Mouse (Mus musculus) heart, embryonic 10.5 days (tissue): ENCODE measurements at regions not wholly inside any gene's neighbourhood (a gene's known extent, or its start where the extent isn't known, plus 50 kb on each side); places are given as distances from the start of the nearest gene placed in this dataset.
"Not testable (repeated sequence)": the region's sequence is repeated elsewhere in the genome, so short reads cannot be mapped to it uniquely, and the experiment has no call there.

ENCODE experiments used
- DNase-seq: peaks from one replicate; pipeline ENCODE4 v3.0.0-alpha.2; 2017; ENCODE audit warnings: low spot score
- H3K27ac ChIP-seq: fragments of 300-500 bp; sonication (generic); 2 replicates; pipeline ENCODE4 v1.5.1; 2016; ENCODE audit warnings: mild to moderate bottlenecking
- H3K27me3 ChIP-seq: fragments of 300-500 bp; sonication (generic); 2 replicates; pipeline ENCODE4 v1.6.1; 2016; ENCODE audit warnings: mild to moderate bottlenecking; ENCODE audit not compliant: poor library complexity, insufficient read depth, severe bottlenecking
- H3K36me3 ChIP-seq: fragments of 300-500 bp; sonication (generic); 2 replicates; pipeline ENCODE4 v1.6.1; 2016; ENCODE audit warnings: mild to moderate bottlenecking, moderate library complexity
- H3K4me1 ChIP-seq: fragments of 300-500 bp; sonication (generic); 2 replicates; pipeline ENCODE4 v1.6.1; 2016; ENCODE audit warnings: mild to moderate bottlenecking
- H3K4me3 ChIP-seq: fragments of 300-500 bp; sonication (generic); 2 replicates; pipeline ENCODE4 v1.5.1; 2016; ENCODE audit warnings: mild to moderate bottlenecking, moderate library complexity
- H3K9me3 ChIP-seq: fragments of 300-500 bp; sonication (generic); 2 replicates; pipeline ENCODE4 v1.6.1; 2016; ENCODE audit warnings: mild to moderate bottlenecking, moderate library complexity
- whole genome bisulfite sequencing: fragments of 180-500 bp; shearing (Covaris S2); methylation state at CpG from one replicate; pipeline ENCODE4 v1.1.7; 2016; 5-methylcytosine and 5-hydroxymethylcytosine counted together

DNA sequence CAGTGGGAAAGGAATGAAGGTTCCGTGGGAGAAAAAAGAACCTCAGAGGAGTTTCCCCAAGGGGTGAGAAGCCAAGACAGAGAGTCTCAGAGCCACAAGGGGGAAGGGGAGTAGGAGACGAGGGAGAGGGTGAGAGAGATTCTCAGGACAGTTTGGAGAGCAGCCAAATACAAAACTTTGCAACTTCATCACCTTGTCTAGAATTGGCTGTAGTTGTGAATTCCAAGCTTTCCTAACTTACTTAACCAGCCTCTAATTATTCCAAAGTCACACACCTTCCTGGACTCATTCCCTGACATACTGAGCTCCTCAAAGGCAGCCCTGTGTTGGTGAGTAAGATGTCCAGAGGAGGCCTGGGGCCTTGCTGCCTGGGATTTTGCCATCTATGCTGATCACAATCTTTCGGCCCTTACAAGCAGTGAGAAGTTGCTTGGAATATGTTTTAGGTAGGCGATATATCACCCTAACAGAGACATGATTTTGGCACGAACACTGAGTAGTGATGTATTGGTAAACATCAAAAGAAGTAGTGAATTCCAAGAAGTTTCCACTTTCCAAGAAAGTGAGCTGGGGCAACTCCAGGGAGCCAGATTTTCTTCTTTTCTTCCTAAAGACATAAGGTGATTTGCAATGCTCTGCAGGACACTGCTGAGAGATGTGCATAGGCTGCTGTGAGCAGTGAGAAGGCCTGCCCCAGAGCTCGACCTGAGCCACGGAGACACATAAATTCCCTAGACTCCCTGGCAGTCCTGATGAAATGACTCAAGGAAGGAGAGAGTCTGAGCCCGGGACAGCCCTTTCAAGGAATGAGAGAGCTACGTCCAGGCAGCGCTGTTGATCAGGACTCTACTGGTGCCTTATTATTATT lies 106.2 kb upstream of the Slc1a3 start:
- Histone ChIP-seq H3K27ac (no peak overlapping the region), H3K4me1 (no peaks in the 10 kb centered on the region), H3K9me3 (no peaks in the 10 kb centered on the region), H3K27me3 (no peaks in the 10 kb centered on the region), H3K36me3 (no peaks in the 10 kb centered on the region), H3K4me3 (no peak overlapping the region)
- DNase-seq, result no peak
- 70% methylated on average over 10 of the region's 10 CpGs for WGBS

DNA sequence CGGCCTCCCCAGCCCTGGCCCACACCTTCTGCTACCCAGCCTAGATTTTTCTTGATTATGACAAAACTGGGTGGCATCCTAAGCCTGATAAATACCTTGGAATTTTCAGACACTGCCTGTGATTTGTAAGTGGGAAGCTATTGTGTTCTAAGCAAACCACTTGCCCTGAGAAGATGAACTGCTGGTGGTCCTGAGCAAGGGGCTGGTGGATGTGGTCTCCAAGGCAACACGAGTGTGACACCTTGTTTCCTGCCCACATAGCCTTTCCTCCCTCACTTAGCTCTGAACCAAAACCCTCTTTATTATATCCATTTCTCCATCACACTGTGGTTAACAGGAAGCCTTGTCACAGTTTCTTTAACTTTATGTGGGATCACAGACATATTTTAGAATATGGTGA lies 105.4 kb upstream of the Slc1a3 start:
- WGBS, result 54% methylated on average over 2 of the region's 2 CpGs
- Histone ChIP-seq H3K4me3 (no peak overlapping the region), H3K4me1 (no peaks in the 10 kb centered on the region), H3K27me3 (no peaks in the 10 kb centered on the region), H3K27ac (no peak overlapping the region), H3K9me3 (no peaks in the 10 kb centered on the region), H3K36me3 (no peaks in the 10 kb centered on the region)
- no peak for DNase-seq

DNA sequence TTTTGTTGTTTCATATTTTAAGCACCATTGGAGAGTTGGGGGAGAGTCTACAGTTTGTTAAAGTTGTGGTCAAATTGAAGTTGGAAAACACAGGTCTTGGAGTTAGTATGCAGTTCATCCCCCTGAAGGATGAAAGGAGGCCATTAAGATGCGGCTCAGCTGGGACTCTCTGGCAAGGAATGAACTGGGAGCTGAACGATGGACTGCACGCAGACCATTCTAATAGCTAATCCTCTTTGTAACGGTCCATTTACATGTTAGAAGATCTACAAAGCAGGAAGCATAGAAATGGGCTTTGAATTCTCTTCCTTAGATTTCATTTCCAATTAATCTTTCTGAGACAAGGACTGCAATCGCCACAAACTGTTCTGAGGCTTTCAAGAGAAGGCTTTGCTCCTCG lies 104.7 kb upstream of the Slc1a3 start:
- H3K4me3 ChIP-seq, result no peak overlapping the region
- H3K4me1 ChIP-seq, result no peaks in the 10 kb centered on the region
- no peaks in the 10 kb centered on the region for H3K27me3 ChIP-seq
- H3K27ac ChIP-seq, result no peak overlapping the region
- H3K9me3 ChIP-seq, result no peaks in the 10 kb centered on the region
- no peak for DNase-seq
- 80% methylated on average over 6 of the region's 6 CpGs for WGBS
- H3K36me3 ChIP-seq, result no peaks in the 10 kb centered on the region

DNA sequence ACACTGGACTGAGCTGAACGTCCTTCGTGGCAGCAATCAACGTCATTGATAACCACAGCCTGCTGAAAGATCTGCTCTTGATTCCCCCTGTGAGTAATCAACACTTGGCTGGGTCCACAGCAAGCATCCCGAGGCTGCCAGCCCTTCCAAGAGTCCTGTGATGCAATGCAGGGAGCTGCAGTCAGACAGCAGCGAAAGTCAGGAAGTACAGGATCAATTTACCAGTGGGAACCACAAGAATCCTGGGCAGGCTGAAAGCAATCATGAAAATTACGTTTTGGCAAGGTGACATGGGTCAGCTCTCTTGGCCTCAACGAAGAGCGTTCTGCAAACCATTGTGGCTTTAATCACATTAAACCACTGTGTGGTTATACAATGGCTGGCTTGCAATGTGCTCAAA lies 95.8 kb upstream of the Slc1a3 start:
- Histone ChIP-seq H3K36me3 (no peaks in the 10 kb centered on the region), H3K4me3 (no peak overlapping the region), H3K27me3 (no peaks in the 10 kb centered on the region), H3K4me1 (peaks cover 17% of the 10 kb centered on the region), H3K9me3 (no peaks in the 10 kb centered on the region), H3K27ac (no peak overlapping the region)
- peak; percentile 77 for DNase-seq
- WGBS, result 28% methylated on average over 8 of the region's 8 CpGs

DNA sequence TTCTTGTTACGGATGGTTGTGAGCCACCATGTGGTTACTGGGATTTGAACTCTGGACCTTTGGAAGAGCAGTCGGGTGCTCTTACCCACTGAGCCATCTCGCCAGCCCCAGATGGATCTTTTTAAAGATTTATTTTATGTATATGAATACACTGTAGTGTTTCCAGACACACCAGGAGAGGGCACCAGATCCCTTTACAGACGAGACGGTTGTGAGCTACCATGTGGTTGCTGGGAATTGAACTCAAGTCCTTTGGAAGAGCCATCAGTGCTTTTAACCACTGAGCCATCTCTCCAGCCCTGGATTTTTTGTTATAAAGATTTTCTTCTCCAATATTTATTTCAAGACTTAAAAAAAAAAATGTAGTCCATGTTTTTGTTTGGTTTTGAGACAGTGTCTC lies 95.0 kb upstream of the Slc1a3 start:
- 96% methylated on average over 5 of the region's 5 CpGs for WGBS
- H3K27me3 ChIP-seq, DNase-seq, H3K9me3 ChIP-seq, H3K27ac ChIP-seq, H3K36me3 ChIP-seq, H3K4me3 ChIP-seq: not testable (repeated sequence)
- H3K4me1 ChIP-seq, result peaks cover 17% of the 10 kb centered on the region

DNA sequence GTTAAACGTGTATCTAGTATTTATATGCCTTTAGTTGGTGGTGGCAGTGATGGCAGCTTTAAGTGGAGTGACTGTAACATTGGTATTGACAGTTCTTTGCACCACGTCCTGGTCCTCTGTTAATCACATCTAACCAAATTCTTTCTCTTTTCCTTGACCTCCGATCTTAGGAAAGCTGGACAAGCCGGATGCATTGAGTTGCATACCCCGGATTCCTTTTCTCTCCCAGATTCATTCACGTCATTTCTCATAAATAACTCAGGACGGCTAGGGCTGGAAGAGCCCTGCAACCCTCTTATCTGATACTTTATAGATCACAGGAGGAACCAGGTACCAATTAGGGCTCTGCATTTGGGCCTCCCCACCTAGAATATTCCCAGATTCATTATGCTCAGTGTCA lies 91.5 kb upstream of the Slc1a3 start:
- 34% methylated on average over 7 of the region's 7 CpGs for WGBS
- peak overlapping the region; percentile 72 for H3K27ac ChIP-seq
- no peaks in the 10 kb centered on the region for H3K27me3 ChIP-seq
- no peak for DNase-seq
- H3K9me3 ChIP-seq, result no peaks in the 10 kb centered on the region
- H3K36me3 ChIP-seq, result no peaks in the 10 kb centered on the region
- H3K4me1 ChIP-seq, result peaks cover 17% of the 10 kb centered on the region
- no peak overlapping the region for H3K4me3 ChIP-seq

DNA sequence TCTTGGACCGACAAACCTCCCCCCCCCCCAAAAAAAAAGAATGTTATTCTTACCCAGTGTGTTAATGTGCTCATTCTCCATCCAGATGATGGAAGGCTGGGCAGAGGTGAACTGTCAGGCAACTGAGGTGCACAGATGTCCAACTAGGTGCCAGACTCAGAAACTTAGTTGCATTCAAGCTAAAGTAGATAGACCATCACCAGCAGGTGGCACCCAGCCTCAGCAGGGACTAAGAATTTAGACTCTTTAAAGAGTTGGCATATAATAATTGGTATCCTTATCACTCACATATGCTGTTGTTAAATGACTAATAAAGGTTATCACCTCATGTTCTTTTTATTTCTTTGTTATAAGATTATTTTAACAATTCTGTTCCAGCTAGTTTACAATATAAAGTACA lies 86.5 kb upstream of the Slc1a3 start:
- WGBS, result 95% methylated on average over 1 of the region's 1 CpGs
- H3K27ac ChIP-seq, result no peak overlapping the region
- H3K4me3 ChIP-seq, result no peak overlapping the region
- H3K36me3 ChIP-seq, result no peaks in the 10 kb centered on the region
- H3K4me1 ChIP-seq, result peaks cover 5% of the 10 kb centered on the region
- no peak for DNase-seq
- no peaks in the 10 kb centered on the region for H3K27me3 ChIP-seq
- H3K9me3 ChIP-seq, result no peaks in the 10 kb centered on the region

DNA sequence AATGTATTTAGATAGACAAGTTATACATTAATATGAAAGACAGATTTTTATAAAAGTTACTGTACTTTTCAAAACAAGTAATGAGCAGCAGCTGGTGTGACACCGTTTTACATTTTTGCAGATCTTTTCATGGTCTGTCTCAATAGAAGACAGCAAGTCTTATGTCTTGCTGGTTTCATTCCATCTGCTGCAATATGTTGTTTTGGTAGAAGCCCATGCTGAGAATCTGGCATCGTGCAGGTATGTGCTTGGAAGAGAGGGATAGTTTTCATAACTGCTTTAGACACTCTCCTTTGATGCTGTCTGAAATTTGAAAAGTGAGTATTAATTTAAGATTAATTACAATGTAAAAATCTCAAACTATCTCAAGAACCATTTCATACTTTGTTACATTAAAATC lies 81.5 kb upstream of the Slc1a3 start:
- no peaks in the 10 kb centered on the region for H3K27me3 ChIP-seq
- H3K4me3 ChIP-seq, result no peak overlapping the region
- H3K36me3 ChIP-seq, result no peaks in the 10 kb centered on the region
- no peak overlapping the region for H3K27ac ChIP-seq
- 85% methylated on average over 2 of the region's 2 CpGs for WGBS
- H3K4me1 ChIP-seq, result no peaks in the 10 kb centered on the region
- H3K9me3 ChIP-seq, result no peaks in the 10 kb centered on the region
- DNase-seq, result no peak

DNA sequence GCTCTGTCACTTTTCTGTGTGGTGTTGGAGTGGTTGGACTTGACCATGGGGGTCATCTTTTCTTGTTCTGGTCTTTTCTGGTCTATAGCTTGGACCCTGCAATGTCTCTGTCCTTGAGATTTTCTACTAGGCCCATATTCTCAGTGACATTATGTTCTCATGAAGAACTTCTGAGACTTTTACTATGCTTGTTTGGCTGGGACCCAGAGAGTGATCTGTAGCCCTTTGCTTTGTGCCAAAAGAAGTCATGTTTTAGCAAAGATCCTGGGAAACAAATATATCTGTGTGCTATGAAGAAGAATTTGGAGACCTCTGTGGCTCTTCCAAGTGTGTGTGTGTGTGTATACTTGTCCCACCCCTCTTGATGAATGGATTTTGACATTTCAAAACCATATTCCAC lies 79.4 kb upstream of the Slc1a3 start:
- Histone ChIP-seq H3K9me3 (no peaks in the 10 kb centered on the region), H3K36me3 (no peaks in the 10 kb centered on the region), H3K27ac (no peak overlapping the region), H3K27me3 (no peaks in the 10 kb centered on the region), H3K4me1 (no peaks in the 10 kb centered on the region), H3K4me3 (no peak overlapping the region)
- no peak for DNase-seq

DNA sequence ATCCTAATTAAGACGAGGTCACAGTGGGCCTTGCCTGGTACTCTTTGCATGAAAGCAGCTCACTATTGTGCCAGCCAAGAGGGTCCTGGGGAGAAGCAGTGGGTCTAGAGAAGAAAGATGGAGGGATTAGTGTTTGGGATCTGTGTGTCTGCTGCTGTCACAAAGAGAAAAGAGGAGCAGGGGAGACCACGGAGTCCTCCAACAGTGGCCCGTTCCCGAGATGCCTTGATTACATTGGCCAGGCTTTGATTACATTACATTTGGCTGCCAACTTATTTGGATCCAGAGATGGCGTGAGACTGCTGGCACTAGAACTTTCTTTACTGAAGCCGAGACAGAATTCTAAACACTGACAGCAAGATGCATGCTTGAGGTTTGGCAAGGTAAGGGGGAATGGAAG lies 78.4 kb upstream of the Slc1a3 start:
- Histone ChIP-seq H3K4me3 (no peak overlapping the region), H3K4me1 (no peaks in the 10 kb centered on the region), H3K27me3 (no peaks in the 10 kb centered on the region), H3K27ac (no peak overlapping the region), H3K9me3 (no peaks in the 10 kb centered on the region), H3K36me3 (no peaks in the 10 kb centered on the region)
- DNase-seq, result no peak
- WGBS, result 79% methylated on average over 6 of the region's 6 CpGs

DNA sequence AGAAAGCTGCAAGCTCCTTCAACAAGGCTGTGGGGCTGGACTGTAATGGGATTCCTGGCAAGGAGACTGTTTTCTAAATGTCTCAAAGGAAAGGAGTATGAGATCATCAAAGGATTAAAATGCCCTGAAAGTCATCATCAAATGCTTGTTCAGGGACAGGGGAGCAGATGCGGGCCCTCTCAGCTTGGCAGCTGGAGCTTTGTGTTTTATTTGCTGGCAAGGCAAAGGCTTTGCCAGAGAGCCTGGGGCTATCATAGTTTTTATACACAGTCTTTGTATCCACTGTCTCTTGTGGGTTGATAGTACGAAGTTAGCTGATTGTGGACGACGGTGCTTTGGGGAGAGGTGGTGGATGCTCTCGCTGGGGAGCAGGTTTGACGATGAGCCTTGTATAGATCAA lies 75.0 kb upstream of the Slc1a3 start:
- H3K4me1 ChIP-seq, result no peaks in the 10 kb centered on the region
- no peaks in the 10 kb centered on the region for H3K27me3 ChIP-seq
- DNase-seq, result no peak
- 77% methylated on average over 6 of the region's 6 CpGs for WGBS
- H3K36me3 ChIP-seq, result no peaks in the 10 kb centered on the region
- no peak overlapping the region for H3K4me3 ChIP-seq
- H3K9me3 ChIP-seq, result no peaks in the 10 kb centered on the region
- H3K27ac ChIP-seq, result no peak overlapping the region

DNA sequence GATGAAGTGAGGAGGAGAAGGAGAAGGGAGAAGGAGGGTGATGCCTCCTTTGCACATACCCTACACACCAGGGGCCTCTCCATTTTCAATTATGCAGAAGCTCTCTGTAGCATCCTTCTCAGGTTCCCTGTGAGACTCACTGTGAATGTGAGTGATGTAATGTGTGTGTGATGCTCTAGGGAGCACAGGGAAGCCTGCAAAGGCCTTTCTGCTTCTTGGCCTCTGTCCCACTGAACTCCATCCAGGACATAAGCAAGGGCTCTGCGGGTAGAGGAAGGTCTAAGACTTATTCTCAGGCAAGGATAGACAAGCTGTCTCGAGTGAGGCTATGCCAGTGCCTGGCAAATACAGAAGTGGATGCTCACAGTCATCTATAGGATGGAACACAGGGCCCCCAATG lies 73.0 kb upstream of the Slc1a3 start:
- no peaks in the 10 kb centered on the region for H3K9me3 ChIP-seq
- no peak for DNase-seq
- H3K27ac ChIP-seq, result no peak overlapping the region
- H3K36me3 ChIP-seq, result no peaks in the 10 kb centered on the region
- no peaks in the 10 kb centered on the region for H3K4me1 ChIP-seq
- no peak overlapping the region for H3K4me3 ChIP-seq
- no peaks in the 10 kb centered on the region for H3K27me3 ChIP-seq
- 90% methylated on average over 2 of the region's 2 CpGs for WGBS

DNA sequence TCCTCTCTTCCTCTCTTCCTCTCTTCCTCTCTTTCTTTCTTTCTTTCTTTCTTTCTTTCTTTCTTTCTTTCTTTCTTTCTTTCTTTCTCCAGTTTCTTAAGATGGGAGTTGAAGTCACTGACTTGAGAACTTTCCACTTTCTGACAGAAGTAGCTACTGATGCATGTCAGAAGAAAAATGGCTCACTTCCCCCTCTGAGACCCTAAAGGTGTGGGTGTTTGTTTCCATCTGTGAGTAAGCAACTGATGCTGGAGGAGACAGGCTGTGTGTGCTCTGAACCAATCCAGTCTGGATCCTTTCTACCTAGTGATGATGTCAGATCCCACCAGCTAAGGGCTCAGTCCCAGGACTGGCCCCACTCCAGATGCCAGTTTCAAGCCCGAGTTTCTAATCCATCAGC lies 72.5 kb upstream of the Slc1a3 start:
- H3K27ac ChIP-seq, result no peak overlapping the region
- no peaks in the 10 kb centered on the region for H3K36me3 ChIP-seq
- no peaks in the 10 kb centered on the region for H3K4me1 ChIP-seq
- WGBS, result 52% methylated on average over 1 of the region's 1 CpGs
- no peaks in the 10 kb centered on the region for H3K9me3 ChIP-seq
- H3K4me3 ChIP-seq, result no peak overlapping the region
- DNase-seq, result no peak
- no peaks in the 10 kb centered on the region for H3K27me3 ChIP-seq

DNA sequence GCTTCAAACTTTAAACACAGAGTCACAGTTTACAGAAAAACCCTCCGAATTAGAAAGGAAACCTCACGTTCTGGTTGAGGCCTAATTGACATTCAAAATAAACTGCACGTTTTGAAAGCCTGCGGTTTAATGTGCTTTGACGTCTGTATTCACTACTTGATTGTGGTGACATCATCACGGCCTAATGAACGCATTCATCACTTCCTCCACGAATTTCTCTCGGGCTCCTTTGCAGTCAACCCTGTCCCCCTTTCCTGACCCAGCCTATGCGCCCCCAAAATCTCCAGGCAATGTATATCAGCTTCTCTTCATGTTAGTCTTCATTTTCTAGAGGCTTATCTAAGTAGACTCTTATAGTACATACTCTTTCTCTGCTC lies 71.6 kb upstream of the Slc1a3 start:
- no peak for DNase-seq
- 83% methylated on average over 10 of the region's 10 CpGs for WGBS
- Histone ChIP-seq H3K4me3 (no peak overlapping the region), H3K4me1 (no peaks in the 10 kb centered on the region), H3K36me3 (no peaks in the 10 kb centered on the region), H3K27me3 (no peaks in the 10 kb centered on the region), H3K9me3 (no peaks in the 10 kb centered on the region), H3K27ac (no peak overlapping the region)
